Comparison of ENCODE assay signal across 18 mouse cellular contexts in the genomic region with DNA sequence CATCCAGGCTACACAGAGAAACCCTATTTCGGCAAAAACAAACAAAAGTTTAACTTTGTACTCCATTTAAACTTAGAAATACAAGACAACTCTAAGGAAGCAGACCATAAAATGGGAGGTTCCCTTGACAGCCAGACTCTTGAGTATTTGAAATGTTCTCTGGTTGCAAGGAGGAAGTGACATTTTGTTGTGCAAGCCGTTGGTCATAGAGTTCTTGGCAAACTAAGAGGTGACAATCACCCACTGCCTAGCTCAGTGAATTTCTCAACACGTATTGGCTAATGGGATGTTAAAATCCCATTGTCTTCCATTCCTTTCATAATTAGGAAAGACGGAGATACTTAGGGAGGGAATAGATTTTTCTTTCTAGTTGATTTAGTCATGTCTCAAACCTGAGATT. TPM values are rescaled to one million over a fixed set of nuclear protein-coding genes. Genes with fewer than 3 reads are reported as not detected.
A peak's percentile ranks its signal among the peaks of the same experiment; 100 is the strongest.
DNase-seq lines count a peak whose midpoint lies in the region; ATAC-seq and TF ChIP-seq lines count a peak whose summit lies in the region.
"Had no signal": no experiment of that assay in that cellular context is flagged by ENCODE, and none has a peak within 500 bp of the region (broad histone marks: within the 10 kb centered on the region; RNA-seq: fewer than 3 reads in every experiment).

No protein-coding gene starts in this region.

- H3K27ac ChIP-seq in heart, embryonic 11.5 days (ENCODE audit: low read depth, low read length) = no peak overlapping the region
- no peak overlapping the region for H3K27ac ChIP-seq in intestine, postnatal 0 days (ENCODE audit: low read depth, low read length)
- H3K27ac ChIP-seq: hindbrain, postnatal 0 days; lung, embryonic 15.5 days; midbrain, embryonic 15.5 days; neural tube, embryonic 15.5 days had no signal

- H3K4me2 ChIP-seq in heart, embryonic 11.5 days = no peak overlapping the region
- no peak overlapping the region for H3K4me2 ChIP-seq in intestine, postnatal 0 days (replicated peaks; ENCODE audit: low read depth)
- H3K4me2 ChIP-seq: lung, embryonic 15.5 days; midbrain, embryonic 15.5 days; neural tube, embryonic 15.5 days had no signal

- no peaks in the 10 kb centered on the region for H3K27me3 ChIP-seq in heart, embryonic 11.5 days (ENCODE audit: control insufficient read depth, insufficient read depth, low read length)
- no peaks in the 10 kb centered on the region for H3K27me3 ChIP-seq in intestine, postnatal 0 days (replicated peaks; ENCODE audit: control insufficient read depth, insufficient read depth, low read length)
- H3K27me3 ChIP-seq: lung, embryonic 15.5 days; midbrain, embryonic 15.5 days; neural tube, embryonic 15.5 days had no signal

- H3K4me1 ChIP-seq in heart, embryonic 11.5 days (ENCODE audit: control insufficient read depth, insufficient read depth, low read length) = no peaks in the 10 kb centered on the region; the same call in 1 of the 2 replicates
- H3K4me1 ChIP-seq in intestine, postnatal 0 days (replicated peaks; ENCODE audit: control insufficient read depth, insufficient read depth, low read length) = 0 out of 2 replicates have a peak, but pooled peaks cover under 1% of the 10 kb centered on the region

- H3K4me3 ChIP-seq in heart, embryonic 11.5 days (ENCODE audit: low read depth, low read length) = no peak overlapping the region
- H3K4me3 ChIP-seq in intestine, postnatal 0 days (ENCODE audit: low read depth, low read length) = no peak overlapping the region
- H3K4me3 ChIP-seq: lung, embryonic 15.5 days; midbrain, embryonic 15.5 days; neural tube, embryonic 15.5 days had no signal

- WGBS in heart, embryonic 11.5 days (ENCODE audit: insufficient replicate concordance) = 72% methylated on average over 4 of the region's 4 CpGs
- WGBS in intestine, postnatal 0 days = 67% methylated on average over 4 of the region's 4 CpGs

- TF ChIP-seq CTCF in intestine, postnatal 0 days (IDR thresholded peaks at IDR 0.05; ENCODE audit: low read depth) = no peak

- H3K9me3 ChIP-seq in heart, embryonic 11.5 days (replicated peaks; ENCODE audit: control insufficient read depth, low read length) = no peaks in the 10 kb centered on the region
- H3K9me3 ChIP-seq in intestine, postnatal 0 days (ENCODE audit: control insufficient read depth) = no peaks in the 10 kb centered on the region
- H3K9me3 ChIP-seq: lung, embryonic 15.5 days; midbrain, embryonic 15.5 days; neural tube, embryonic 15.5 days had no signal

- no peak for ATAC-seq in heart, embryonic 11.5 days (replicated peaks; ENCODE audit: insufficient number of reproducible peaks, low FRiP score, low TSS enrichment)
- peak; percentile 76 for ATAC-seq in common myeloid progenitor, adult 5-6 weeks (replicated peaks; ENCODE audit: low read depth, poor library complexity, severe bottlenecking)
- ATAC-seq in intestine, postnatal 0 days = no peak
- ATAC-seq: CD4-positive, CD25-positive, alpha-beta regulatory T cell, adult 4 months; forebrain, embryonic 16.5 days; hindbrain, postnatal 0 days; midbrain, embryonic 15.5 days had no signal

- H3K36me3 ChIP-seq in heart, embryonic 11.5 days (ENCODE audit: control insufficient read depth, insufficient read depth, low read length) = no peaks in the 10 kb centered on the region
- H3K36me3 ChIP-seq in intestine, postnatal 0 days (ENCODE audit: control insufficient read depth, insufficient read depth) = no peaks in the 10 kb centered on the region
- H3K36me3 ChIP-seq: lung, embryonic 15.5 days; midbrain, embryonic 15.5 days; neural tube, embryonic 15.5 days had no signal

- H3K9ac ChIP-seq in heart, embryonic 11.5 days (ENCODE audit: low read depth, low read length) = no peak overlapping the region
- no peak overlapping the region for H3K9ac ChIP-seq in intestine, postnatal 0 days (ENCODE audit: low read depth, low read length)
- H3K9ac ChIP-seq: lung, embryonic 15.5 days; midbrain, embryonic 15.5 days; neural tube, embryonic 15.5 days had no signal

- DNase-seq in heart, adult 11 months = peak; percentile 92
- peak; percentile 59 for DNase-seq in A20 (ENCODE audit: low read depth, low spot score)
- DNase-seq in lung, postnatal 36 days = peak; percentile 84
- no peak for DNase-seq in gastrocnemius, adult 18-20 months (ENCODE audit: low spot score)
- no peak for DNase-seq in retina, embryonic 14.5 days (ENCODE audit: low spot score)
- DNase-seq: cerebellum, postnatal 25 days; heart, postnatal 10 days; left cerebral cortex, postnatal 4 days; right cerebral cortex, postnatal 25 days had no signal

RNA-seq across cellular contexts. Expression of gene Tmem170b, which starts 5.7 kb away (rescaled TPM):
- polyA plus RNA-seq in heart, embryonic 11.5 days (2014; fragmentation: Nextera tagmentation; extraction: Ambion mirVana) = 17.6 and 20.3 TPM in 2 replicates
- total RNA-seq in common myeloid progenitor, adult 5-6 weeks (2017) = 14.7 and 15.7 TPM in 2 replicates
- 7.7 and 8.9 TPM in 2 replicates for polyA plus RNA-seq in intestine, postnatal 0 days (2015; fragmentation: Nextera tagmentation; extraction: Ambion mirVana)
- 10 to 100 TPM; 28.1 to 28.7 TPM for total RNA-seq in gastrocnemius, adult 18-20 months (2021)

Comparison
In these comparisons a context has a peak if more than half of its experiments do, and no peak if none do; other contexts are left out.
1. DNase-seq: peak in heart, adult 11 months (single experiment), A20 (single experiment) and lung, postnatal 36 days (single experiment); none in gastrocnemius, adult 18-20 months (single experiment) and retina, embryonic 14.5 days (single experiment).